Mouse (Mus musculus): Measurements from ENCODE around the gene 6030452D12Rik.

DNA sequence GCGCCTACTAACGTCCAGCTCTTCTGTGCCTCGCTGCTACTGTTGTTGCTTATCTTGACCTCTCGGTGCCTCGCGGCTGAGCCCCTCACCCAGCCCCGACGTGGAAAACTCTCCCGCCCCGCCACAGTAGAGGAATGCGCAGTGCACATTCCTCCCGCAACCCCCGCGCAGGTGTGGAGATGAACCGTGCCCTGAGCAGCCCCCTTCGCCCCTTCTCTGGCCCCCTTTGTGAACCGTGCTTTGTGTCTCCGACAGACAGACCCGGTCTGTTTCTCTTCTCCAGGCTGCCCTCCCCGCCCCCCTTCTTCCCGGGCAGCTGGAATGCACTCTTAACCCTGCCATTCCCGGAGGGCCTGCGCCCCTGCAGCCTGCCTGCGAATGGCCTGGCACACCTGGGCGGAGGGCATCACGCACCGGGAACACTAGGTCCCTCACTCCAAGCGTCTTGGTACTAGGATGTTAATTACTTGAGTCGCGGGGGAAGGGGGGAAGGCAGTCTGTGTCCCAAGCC is 11.3 kb downstream of the 6030452D12Rik start:
- TF ChIP-seq EP300 (IDR thresholded peaks at IDR 0.05; ENCODE audit: low read depth) = no peak
- TF ChIP-seq CTCF (IDR thresholded peaks at IDR 0.05; ENCODE audit: low read depth) = no peak
